Mouse (Mus musculus) spleen, postnatal 4 days (tissue): ENCODE measurements around the gene Jazf1.

Experiments
- DNase-seq, 2 experiments: peaks; one replicate each; pipeline ENCODE4 v3.0.0; 2022; ENCODE audit warnings: low spot score in 2 of 2

Gene Jazf1

GRCm38 (mm10) chr6:52956131-52956530 lies 112.3 kb downstream of the Jazf1 start:
- DNase-seq, result no peak

GRCm38 (mm10) chr6:52955304-52955703 lies 113.1 kb downstream of the Jazf1 start:
- no peak for DNase-seq

- DNase-seq, result no peak
Observed at GRCm38 (mm10) chr6:52954861-52955260, 113.6 kb downstream of the Jazf1 start.

- no peak for DNase-seq
Observed at GRCm38 (mm10) chr6:52954441-52954840, 114.0 kb downstream of the Jazf1 start.

DNA sequence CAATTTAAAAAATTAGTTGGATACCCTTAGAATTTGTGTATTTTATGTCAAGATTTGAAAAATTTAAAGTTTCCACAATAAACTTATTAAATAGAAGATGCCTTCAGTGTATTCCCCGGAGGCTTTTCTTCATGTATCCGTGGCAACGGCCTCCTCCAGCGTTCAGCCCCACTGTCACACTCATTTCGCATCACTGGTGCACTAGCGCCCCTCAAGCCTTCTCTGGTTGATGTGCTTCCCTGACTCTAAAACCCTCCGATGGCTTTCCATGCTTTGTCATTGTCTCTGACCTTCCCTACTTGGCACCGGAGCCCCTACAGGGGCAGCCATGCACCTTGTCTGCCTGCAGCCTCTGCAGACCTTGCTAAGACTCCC lies 115.9 kb downstream of the Jazf1 start:
- no peak for DNase-seq

- DNase-seq, result no peak
Observed at GRCm38 (mm10) chr6:52951871-52952525, 116.4 kb downstream of the Jazf1 start.

DNA sequence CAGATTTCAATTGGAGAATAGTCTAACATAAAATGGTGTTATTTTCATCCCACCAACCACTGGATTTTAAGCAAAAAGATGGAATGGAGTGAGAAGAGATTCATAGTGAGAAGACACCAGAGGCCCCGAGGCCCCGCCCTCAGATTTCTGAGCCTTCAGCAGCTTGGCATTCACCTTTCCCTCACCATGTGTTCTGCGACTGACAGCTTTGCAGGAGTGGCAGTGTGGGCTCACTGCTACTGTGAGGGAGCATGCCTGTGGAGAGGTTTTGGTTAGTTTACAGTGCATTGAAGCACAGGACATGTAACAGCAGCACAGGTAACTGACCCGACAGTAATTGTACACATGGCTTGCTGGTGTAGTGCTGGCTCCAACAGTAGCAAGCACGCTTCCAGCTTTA lies 118.1 kb downstream of the Jazf1 start:
- no peak for DNase-seq

DNA sequence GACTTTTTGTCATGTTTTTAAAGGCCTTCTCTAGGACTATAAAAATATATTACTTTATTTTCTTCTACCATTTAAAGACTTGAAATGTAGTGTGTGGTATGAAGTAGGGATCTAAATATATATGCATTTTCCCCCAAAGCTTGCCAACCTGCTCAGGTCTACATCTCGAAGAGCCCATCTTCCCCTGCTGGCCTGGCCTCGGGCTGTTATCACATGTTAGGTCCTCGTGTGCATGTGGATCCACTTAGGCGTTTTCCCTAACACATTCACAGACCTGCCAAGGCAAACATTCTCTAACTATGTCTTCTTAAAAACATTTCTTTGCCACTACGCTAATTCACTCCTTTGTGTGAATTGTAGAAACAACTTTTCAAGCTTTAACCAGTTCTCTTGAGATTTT lies 125.9 kb downstream of the Jazf1 start:
- no peak for DNase-seq

DNA sequence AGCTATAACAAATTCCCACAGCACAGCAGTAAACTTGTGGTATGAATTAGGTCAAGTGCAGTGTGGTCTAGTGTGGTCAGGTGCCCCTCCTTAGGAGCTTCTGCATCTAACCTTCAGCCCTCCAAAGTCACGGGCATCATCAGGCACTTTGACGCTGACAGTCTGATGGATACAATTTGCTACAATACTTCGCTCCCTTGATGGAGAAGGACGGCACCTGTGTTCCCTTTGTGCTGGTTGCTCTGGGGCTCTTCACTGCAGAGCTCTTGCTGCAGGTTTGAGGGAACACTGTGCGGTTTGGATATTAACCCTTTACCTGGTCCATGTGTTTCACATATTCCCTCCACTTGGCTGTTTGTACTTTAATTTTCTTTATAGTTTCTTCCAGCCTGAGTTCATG lies 126.3 kb downstream of the Jazf1 start:
- DNase-seq, result no peak

DNA sequence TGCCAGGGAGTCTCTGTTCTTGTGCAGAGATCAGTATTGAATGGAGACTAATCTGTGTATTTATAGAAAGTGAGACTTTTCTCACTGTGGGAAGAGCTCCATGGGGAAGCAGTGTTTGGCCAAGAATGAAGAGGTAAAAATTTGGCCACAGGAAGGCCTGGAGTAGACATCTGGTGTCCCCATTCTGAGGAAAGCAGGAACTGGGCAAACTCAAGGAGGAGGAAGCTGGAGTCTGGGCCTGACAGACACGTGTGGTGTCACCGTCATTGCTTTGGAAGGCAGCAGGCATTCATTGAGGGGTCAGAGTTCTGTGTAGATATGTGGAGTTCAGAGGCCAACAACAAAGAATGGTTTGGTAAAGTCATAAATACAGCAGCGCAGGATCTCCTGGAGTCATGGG lies 130.5 kb downstream of the Jazf1 start:
- DNase-seq, result no peak

- DNase-seq, result no peak
Observed at GRCm38 (mm10) chr6:52936995-52937394, 131.4 kb downstream of the Jazf1 start.

DNA sequence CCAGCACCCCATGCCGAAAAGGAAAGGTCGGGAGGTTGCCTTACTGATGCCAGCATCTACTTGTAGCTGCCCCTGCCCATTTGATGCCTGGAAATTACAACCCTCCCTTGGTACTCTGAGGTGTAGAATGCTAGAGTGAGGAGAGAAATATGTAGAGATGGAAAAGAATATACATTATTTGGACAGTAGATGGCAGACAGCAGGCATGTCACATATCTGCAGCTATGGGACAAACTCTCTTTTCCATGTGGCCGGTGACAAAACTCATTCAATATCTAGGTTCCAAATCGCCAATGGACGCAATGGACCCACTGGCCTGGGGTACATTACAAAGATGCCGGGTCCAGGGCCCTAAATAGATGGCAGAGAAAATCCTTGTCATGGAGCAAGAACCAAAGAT lies 134.4 kb downstream of the Jazf1 start:
- no peak for DNase-seq

- no peak for DNase-seq
Observed at GRCm38 (mm10) chr6:52932603-52933178, 135.7 kb downstream of the Jazf1 start.

- no peak for DNase-seq
Observed at GRCm38 (mm10) chr6:52929358-52929757, 139.1 kb downstream of the Jazf1 start.

- DNase-seq, result no peak
Observed at GRCm38 (mm10) chr6:52926947-52927346, 141.5 kb downstream of the Jazf1 start.

GRCm38 (mm10) chr6:52925458-52926042 lies 142.9 kb downstream of the Jazf1 start:
- DNase-seq, result no peak

GRCm38 (mm10) chr6:52921248-52921647 lies 147.2 kb downstream of the Jazf1 start:
- DNase-seq, result no peak

- no peak for DNase-seq
Observed at GRCm38 (mm10) chr6:52920719-52921118, 147.7 kb downstream of the Jazf1 start.

- no peak for DNase-seq
Observed at GRCm38 (mm10) chr6:52919442-52919841, 149.0 kb downstream of the Jazf1 start.

GRCm38 (mm10) chr6:52918980-52919379 lies 149.5 kb downstream of the Jazf1 start:
- DNase-seq, result peak; percentile 61 to 84

- DNase-seq, result no peak
Observed at GRCm38 (mm10) chr6:52917471-52917870, 151.0 kb downstream of the Jazf1 start.

GRCm38 (mm10) chr6:52916836-52917376 lies 151.5 kb downstream of the Jazf1 start:
- no peak for DNase-seq

GRCm38 (mm10) chr6:52914921-52915320 lies 153.5 kb downstream of the Jazf1 start:
- no peak for DNase-seq
